Mouse (Mus musculus): ENCODE measurements around the gene Tspan5. TPM values are rescaled to one million over a fixed set of nuclear protein-coding genes. Genes with fewer than 3 reads are reported as not detected.

Tspan5 gene
- total and polyA plus RNA-seq, 2 experiments from 2014 or later, result 7.7 to 25.4 TPM

GRCm38 (mm10) chr3:138900571-138901141 lies 158.7 kb downstream of the Tspan5 start:
- H3K9ac ChIP-seq (replicated peaks; ENCODE audit: low read depth, low read length), result no peak overlapping the region
- no peak for DNase-seq (ENCODE audit: low spot score)
- no peaks in the 10 kb centered on the region for H3K27me3 ChIP-seq (ENCODE audit: control insufficient read depth, insufficient read depth, low read length)
- no peak overlapping the region for H3K27ac ChIP-seq (ENCODE audit: low read depth)
- no peak overlapping the region for H3K4me3 ChIP-seq (ENCODE audit: low read depth, low read length)
- no peaks in the 10 kb centered on the region for H3K4me1 ChIP-seq (ENCODE audit: control insufficient read depth, insufficient read depth)
- no peak for ATAC-seq (ENCODE audit: insufficient read depth, low read depth)
- no peaks in the 10 kb centered on the region for H3K9me3 ChIP-seq (replicated peaks; ENCODE audit: control insufficient read depth, low read length)
- no peak for TF ChIP-seq EP300 (IDR thresholded peaks at IDR 0.05; ENCODE audit: low read depth)
- no peak for TF ChIP-seq CTCF (IDR thresholded peaks at IDR 0.05; ENCODE audit: low read depth)
- no peak overlapping the region for H3K4me2 ChIP-seq (ENCODE audit: low read depth, low read length)
- 64% methylated on average over 9 of the region's 9 CpGs for WGBS
- 0 out of 2 replicates have a peak, but pooled peaks cover 3% of the 10 kb centered on the region for H3K36me3 ChIP-seq (replicated peaks; ENCODE audit: control insufficient read depth, insufficient read depth, low read length)

- H3K27me3 ChIP-seq (ENCODE audit: control insufficient read depth, insufficient read depth, low read length), result no peaks in the 10 kb centered on the region
- ATAC-seq (ENCODE audit: insufficient read depth, low read depth), result peak; percentile 34; the same call in 1 of the 2 replicates
- TF ChIP-seq CTCF (IDR thresholded peaks at IDR 0.05; ENCODE audit: low read depth) (no peak), EP300 (IDR thresholded peaks at IDR 0.05; ENCODE audit: low read depth) (no peak)
Measured at GRCm38 (mm10) chr3:138905678-138906077, 163.7 kb downstream of the Tspan5 start.

GRCm38 (mm10) chr3:138906112-138906880 lies 164.3 kb downstream of the Tspan5 start:
- Histone ChIP-seq H3K9me3 (replicated peaks; ENCODE audit: control insufficient read depth, low read length) (no peaks in the 10 kb centered on the region), H3K27me3 (ENCODE audit: control insufficient read depth, insufficient read depth, low read length) (no peaks in the 10 kb centered on the region), H3K36me3 (replicated peaks; ENCODE audit: control insufficient read depth, insufficient read depth, low read length) (no peaks in the 10 kb centered on the region), H3K4me3 (ENCODE audit: low read depth, low read length) (no peak overlapping the region), H3K4me2 (ENCODE audit: low read depth, low read length) (no peak overlapping the region; the same call in 1 of the 2 replicates), H3K4me1 (ENCODE audit: control insufficient read depth, insufficient read depth) (no peaks in the 10 kb centered on the region), H3K27ac (ENCODE audit: low read depth) (peak overlapping the region; percentile 43), H3K9ac (replicated peaks; ENCODE audit: low read depth, low read length) (no peak overlapping the region)
- 28% methylated on average over 17 of the region's 17 CpGs for WGBS
- ATAC-seq (ENCODE audit: insufficient read depth, low read depth) (peak; percentile 79), DNase-seq (ENCODE audit: low spot score) (peak; percentile 76)
- TF ChIP-seq CTCF (IDR thresholded peaks at IDR 0.05; ENCODE audit: low read depth) (peak; percentile 96), EP300 (IDR thresholded peaks at IDR 0.05; ENCODE audit: low read depth) (no peak)

More at GRCm38 (mm10) chr3:138905678-138906077, 163.7 kb downstream of the Tspan5 start:
- no peaks in the 10 kb centered on the region for H3K4me1 ChIP-seq (ENCODE audit: control insufficient read depth, insufficient read depth)
- H3K27ac ChIP-seq (ENCODE audit: low read depth), result peak overlapping the region; percentile 43
- H3K4me2 ChIP-seq (ENCODE audit: low read depth, low read length), result no peak overlapping the region
- no peak overlapping the region for H3K4me3 ChIP-seq (ENCODE audit: low read depth, low read length)
- DNase-seq (ENCODE audit: low spot score), result peak; percentile 21
- WGBS, result 57% methylated on average over 7 of the region's 7 CpGs
- no peaks in the 10 kb centered on the region for H3K9me3 ChIP-seq (replicated peaks; ENCODE audit: control insufficient read depth, low read length)
- no peaks in the 10 kb centered on the region for H3K36me3 ChIP-seq (replicated peaks; ENCODE audit: control insufficient read depth, insufficient read depth, low read length)
- H3K9ac ChIP-seq (replicated peaks; ENCODE audit: low read depth, low read length), result no peak overlapping the region

- Histone ChIP-seq H3K4me3 (ENCODE audit: low read depth, low read length) (no peak overlapping the region), H3K9ac (replicated peaks; ENCODE audit: low read depth, low read length) (no peak overlapping the region), H3K27me3 (ENCODE audit: control insufficient read depth, insufficient read depth, low read length) (0 out of 2 replicates have a peak, but pooled peaks cover 3% of the 10 kb centered on the region), H3K9me3 (replicated peaks; ENCODE audit: control insufficient read depth, low read length) (no peaks in the 10 kb centered on the region), H3K4me1 (ENCODE audit: control insufficient read depth, insufficient read depth) (no peaks in the 10 kb centered on the region), H3K4me2 (ENCODE audit: low read depth, low read length) (no peak overlapping the region), H3K27ac (ENCODE audit: low read depth) (no peak overlapping the region), H3K36me3 (replicated peaks; ENCODE audit: control insufficient read depth, insufficient read depth, low read length) (no peaks in the 10 kb centered on the region)
- TF ChIP-seq CTCF (IDR thresholded peaks at IDR 0.05; ENCODE audit: low read depth), result no peak
- WGBS, result 87% methylated on average over 2 of the region's 2 CpGs
- ATAC-seq (ENCODE audit: insufficient read depth, low read depth) (no peak), DNase-seq (ENCODE audit: low spot score) (no peak)
Measured at GRCm38 (mm10) chr3:138909313-138909712, 167.3 kb downstream of the Tspan5 start.

- WGBS, result 82% methylated on average over 8 of the region's 8 CpGs
- no peaks in the 10 kb centered on the region for H3K36me3 ChIP-seq (replicated peaks; ENCODE audit: control insufficient read depth, insufficient read depth, low read length)
Measured at GRCm38 (mm10) chr3:138912504-138912903, 170.5 kb downstream of the Tspan5 start.

More at GRCm38 (mm10) chr3:138912504-138912903, 170.5 kb downstream of the Tspan5 start:
- Histone ChIP-seq H3K4me3 (ENCODE audit: low read depth, low read length) (no peak overlapping the region), H3K9ac (replicated peaks; ENCODE audit: low read depth, low read length) (no peak overlapping the region), H3K27ac (ENCODE audit: low read depth) (no peak overlapping the region), H3K4me1 (ENCODE audit: control insufficient read depth, insufficient read depth) (0 out of 2 replicates have a peak, but pooled peaks cover 14% of the 10 kb centered on the region), H3K27me3 (ENCODE audit: control insufficient read depth, insufficient read depth, low read length) (0 out of 2 replicates have a peak, but pooled peaks cover 3% of the 10 kb centered on the region), H3K4me2 (ENCODE audit: low read depth, low read length) (no peak overlapping the region), H3K9me3 (replicated peaks; ENCODE audit: control insufficient read depth, low read length) (no peaks in the 10 kb centered on the region)
- DNase-seq (ENCODE audit: low spot score), result no peak
- ATAC-seq (ENCODE audit: insufficient read depth, low read depth), result no peak
- TF ChIP-seq EP300 (IDR thresholded peaks at IDR 0.05; ENCODE audit: low read depth), result no peak
- TF ChIP-seq CTCF (IDR thresholded peaks at IDR 0.05; ENCODE audit: low read depth), result no peak
